Mouse (Mus musculus): ENCODE measurements at regions not wholly inside any gene's neighbourhood (a gene's known extent, or its start where the extent isn't known, plus 50 kb on each side); places are given as distances from the start of the nearest gene placed in this dataset.
A peak's percentile ranks its signal among the peaks of the same experiment; 100 is the strongest.

DNA sequence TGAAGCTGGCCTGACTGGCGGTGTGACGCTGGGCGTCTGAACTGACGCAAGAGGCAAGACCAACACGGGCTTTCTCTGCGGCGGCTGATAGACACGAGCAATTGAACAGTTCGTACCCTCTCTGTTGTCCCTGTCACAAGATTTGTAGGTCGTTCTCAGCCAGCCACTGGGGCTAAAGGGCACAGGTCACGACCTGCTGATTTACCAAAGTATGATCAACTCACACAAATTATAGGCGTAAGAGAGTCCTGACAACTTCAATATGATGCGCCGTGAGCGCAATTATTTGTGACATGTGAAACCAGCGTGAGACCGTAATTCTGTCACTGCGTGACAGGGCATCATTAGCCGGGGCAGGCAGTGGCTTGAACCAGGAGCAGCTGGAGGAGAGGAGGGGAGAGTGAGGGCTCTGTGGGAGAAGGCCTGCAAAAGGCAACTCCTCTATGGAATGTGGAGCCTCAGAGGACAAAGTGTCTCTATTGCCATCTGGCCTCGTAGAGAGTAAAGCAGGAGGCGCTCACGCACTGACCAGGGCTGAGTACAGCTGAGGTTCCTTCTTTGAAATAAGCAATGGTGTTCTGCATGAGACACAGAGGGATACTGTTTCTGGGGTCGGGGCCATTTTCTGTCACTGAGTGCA lies 181.4 kb upstream of the Habp2 start:
- Histone ChIP-seq H3K9ac (replicated peaks; ENCODE audit: low read depth, low read length) (no peak overlapping the region), H3K27me3 (ENCODE audit: control insufficient read depth, insufficient read depth, low read length) (no peaks in the 10 kb centered on the region), H3K9me3 (replicated peaks; ENCODE audit: control insufficient read depth, low read length) (no peaks in the 10 kb centered on the region), H3K4me2 (ENCODE audit: low read depth, low read length) (no peak overlapping the region), H3K4me1 (ENCODE audit: control insufficient read depth, insufficient read depth) (no peaks in the 10 kb centered on the region), H3K27ac (ENCODE audit: low read depth) (no peak overlapping the region), H3K36me3 (replicated peaks; ENCODE audit: control insufficient read depth, insufficient read depth, low read length) (no peaks in the 10 kb centered on the region), H3K4me3 (ENCODE audit: low read depth, low read length) (no peak overlapping the region)
- 81% methylated on average over 23 of the region's 23 CpGs for WGBS
- ATAC-seq (ENCODE audit: insufficient read depth, low read depth) (no peak), DNase-seq (ENCODE audit: low spot score) (no peak)
- no peak for TF ChIP-seq CTCF (IDR thresholded peaks at IDR 0.05; ENCODE audit: low read depth)
- no peak for TF ChIP-seq EP300 (IDR thresholded peaks at IDR 0.05; ENCODE audit: low read depth)

DNA sequence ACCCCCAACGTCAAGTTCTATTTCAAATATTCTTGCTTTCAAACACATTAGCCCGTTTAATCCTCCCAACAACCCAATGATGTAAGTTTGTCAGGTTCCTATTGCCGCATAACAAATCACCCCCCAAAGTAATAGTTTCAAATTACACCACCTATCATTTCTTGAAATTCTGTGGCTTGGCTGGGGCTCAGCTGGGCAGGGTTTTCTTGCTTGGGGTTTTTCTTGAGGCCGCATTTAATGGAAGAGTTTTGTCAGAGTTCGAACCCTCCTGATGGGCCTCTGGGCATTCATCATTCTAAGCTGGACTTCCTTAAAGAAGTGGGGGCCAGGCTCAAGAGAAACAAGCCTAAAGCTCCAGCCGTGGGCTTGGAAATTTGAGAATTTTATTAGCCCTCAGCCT lies 178.1 kb upstream of the Habp2 start:
- no peaks in the 10 kb centered on the region for H3K27me3 ChIP-seq (ENCODE audit: control insufficient read depth, insufficient read depth, low read length)
- ATAC-seq (ENCODE audit: insufficient read depth, low read depth), result no peak
- H3K9me3 ChIP-seq (replicated peaks; ENCODE audit: control insufficient read depth, low read length), result no peaks in the 10 kb centered on the region
- no peak overlapping the region for H3K4me2 ChIP-seq (ENCODE audit: low read depth, low read length)
- no peaks in the 10 kb centered on the region for H3K4me1 ChIP-seq (ENCODE audit: control insufficient read depth, insufficient read depth)
- H3K27ac ChIP-seq (ENCODE audit: low read depth), result no peak overlapping the region
- H3K36me3 ChIP-seq (replicated peaks; ENCODE audit: control insufficient read depth, insufficient read depth, low read length), result no peaks in the 10 kb centered on the region
- H3K4me3 ChIP-seq (ENCODE audit: low read depth, low read length), result no peak overlapping the region
- DNase-seq (ENCODE audit: low spot score), result no peak
- H3K9ac ChIP-seq (replicated peaks; ENCODE audit: low read depth, low read length), result no peak overlapping the region
- 87% methylated on average over 6 of the region's 6 CpGs for WGBS
- TF ChIP-seq CTCF (IDR thresholded peaks at IDR 0.05; ENCODE audit: low read depth), result no peak
- TF ChIP-seq EP300 (IDR thresholded peaks at IDR 0.05; ENCODE audit: low read depth), result no peak

DNA sequence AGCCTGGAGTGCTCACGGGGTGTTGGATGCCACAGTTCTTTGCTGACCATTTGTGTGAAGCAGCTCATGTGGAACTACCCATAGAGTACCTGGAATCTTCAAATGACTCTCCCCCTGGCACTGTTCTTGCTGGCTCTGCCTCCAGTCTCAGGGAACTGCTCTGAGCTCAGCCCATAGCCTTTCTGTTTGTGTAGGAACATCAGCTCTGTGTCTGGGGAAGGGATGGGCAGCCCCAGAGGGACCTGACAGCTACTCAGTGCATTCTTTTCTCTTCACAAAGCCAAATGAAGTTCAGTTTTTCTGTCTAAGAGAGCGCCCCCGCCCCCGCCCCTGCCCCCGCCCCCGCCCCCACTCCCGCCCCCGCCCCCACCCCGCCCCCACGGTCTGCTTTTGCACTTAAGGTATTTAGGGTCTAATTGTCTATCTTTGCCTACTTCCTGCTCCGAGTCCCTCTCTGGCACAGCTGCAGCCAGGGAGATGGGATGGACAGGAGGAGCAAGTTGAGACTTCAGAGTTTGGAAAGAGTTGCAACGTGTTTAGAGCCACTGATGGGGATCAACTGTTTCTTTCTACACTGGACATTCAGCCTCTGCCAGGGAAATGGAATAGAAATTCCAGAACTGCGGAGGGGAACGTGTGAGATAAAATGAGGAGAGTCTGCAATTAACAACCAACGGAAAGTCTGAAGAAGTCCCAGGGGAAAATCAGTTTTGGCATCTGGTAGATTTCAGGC lies 171.2 kb upstream of the Habp2 start:
- Histone ChIP-seq H3K4me1 (ENCODE audit: control insufficient read depth, insufficient read depth) (no peaks in the 10 kb centered on the region), H3K9me3 (replicated peaks; ENCODE audit: control insufficient read depth, low read length) (no peaks in the 10 kb centered on the region), H3K4me3 (ENCODE audit: low read depth, low read length) (no peak overlapping the region), H3K4me2 (ENCODE audit: low read depth, low read length) (no peak overlapping the region; the same call in 1 of the 2 replicates), H3K27me3 (ENCODE audit: control insufficient read depth, insufficient read depth, low read length) (no peaks in the 10 kb centered on the region; the same call in 1 of the 2 replicates), H3K9ac (replicated peaks; ENCODE audit: low read depth, low read length) (no peak overlapping the region), H3K27ac (ENCODE audit: low read depth) (no peak overlapping the region), H3K36me3 (replicated peaks; ENCODE audit: control insufficient read depth, insufficient read depth, low read length) (no peaks in the 10 kb centered on the region)
- peak; percentile 27 for DNase-seq (ENCODE audit: low spot score)
- ATAC-seq (ENCODE audit: insufficient read depth, low read depth), result no peak
- TF ChIP-seq CTCF (IDR thresholded peaks at IDR 0.05; ENCODE audit: low read depth) (no peak), EP300 (IDR thresholded peaks at IDR 0.05; ENCODE audit: low read depth) (no peak)
- WGBS, result 10% methylated on average over 15 of the region's 15 CpGs

DNA sequence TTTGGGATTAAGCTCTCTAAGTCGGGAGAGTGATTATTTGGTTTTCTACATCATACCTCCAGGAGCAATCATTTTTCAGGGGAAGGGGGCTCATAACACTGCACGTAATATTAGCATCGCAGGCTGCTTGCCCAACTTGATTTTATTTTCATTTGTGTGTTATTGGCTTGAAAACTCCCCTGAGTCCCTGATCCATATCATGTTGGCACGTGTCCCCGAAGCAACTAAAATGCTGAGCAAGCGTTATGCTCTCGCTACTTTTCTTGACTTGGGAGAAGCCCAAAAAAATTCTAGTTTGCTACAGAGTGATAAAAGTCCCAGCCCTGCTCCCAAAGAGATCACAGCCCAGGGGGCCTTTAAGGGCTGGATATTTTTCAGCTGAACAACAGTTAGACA lies 170.7 kb upstream of the Habp2 start:
- no peaks in the 10 kb centered on the region; the same call in 1 of the 2 replicates for H3K27me3 ChIP-seq (ENCODE audit: control insufficient read depth, insufficient read depth, low read length)
- no peak overlapping the region for H3K4me2 ChIP-seq (ENCODE audit: low read depth, low read length)
- H3K36me3 ChIP-seq (replicated peaks; ENCODE audit: control insufficient read depth, insufficient read depth, low read length), result no peaks in the 10 kb centered on the region
- H3K4me3 ChIP-seq (ENCODE audit: low read depth, low read length), result no peak overlapping the region
- ATAC-seq (ENCODE audit: insufficient read depth, low read depth) (no peak), DNase-seq (ENCODE audit: low spot score) (peak; percentile 14)
- H3K4me1 ChIP-seq (ENCODE audit: control insufficient read depth, insufficient read depth), result no peaks in the 10 kb centered on the region
- TF ChIP-seq CTCF (IDR thresholded peaks at IDR 0.05; ENCODE audit: low read depth) (no peak), EP300 (IDR thresholded peaks at IDR 0.05; ENCODE audit: low read depth) (no peak)
- H3K9me3 ChIP-seq (replicated peaks; ENCODE audit: control insufficient read depth, low read length), result peaks cover under 1% of the 10 kb centered on the region; the same call in 1 of the 2 replicates
- no peak overlapping the region for H3K9ac ChIP-seq (replicated peaks; ENCODE audit: low read depth, low read length)
- 47% methylated on average over 7 of the region's 7 CpGs for WGBS
- H3K27ac ChIP-seq (ENCODE audit: low read depth), result no peak overlapping the region

DNA sequence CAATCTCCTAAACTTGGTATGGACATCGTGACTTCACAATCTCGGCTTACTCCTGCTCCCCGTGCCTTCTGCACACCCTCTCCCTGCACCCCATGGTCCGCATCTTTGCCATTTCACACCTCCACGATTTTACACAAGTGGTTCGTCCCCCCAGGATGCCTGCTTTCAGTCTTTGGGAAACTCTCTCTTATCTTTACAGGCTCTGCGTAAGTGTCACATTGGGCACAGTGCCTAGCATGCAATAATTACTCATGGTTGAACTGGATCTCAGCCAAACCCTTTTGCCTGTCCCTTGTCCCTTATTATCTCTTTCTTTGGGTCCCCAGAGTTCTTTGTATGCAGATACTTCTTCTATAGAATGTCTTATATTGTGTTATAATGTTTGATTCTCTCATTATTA lies 166.2 kb upstream of the Habp2 start:
- Histone ChIP-seq H3K9me3 (replicated peaks; ENCODE audit: control insufficient read depth, low read length) (peaks cover 5% of the 10 kb centered on the region; the same call in 1 of the 2 replicates), H3K4me3 (ENCODE audit: low read depth, low read length) (no peak overlapping the region), H3K36me3 (replicated peaks; ENCODE audit: control insufficient read depth, insufficient read depth, low read length) (no peaks in the 10 kb centered on the region), H3K4me2 (ENCODE audit: low read depth, low read length) (peak overlapping the region; percentile 26; the same call in 1 of the 2 replicates), H3K27ac (ENCODE audit: low read depth) (no peak overlapping the region), H3K9ac (replicated peaks; ENCODE audit: low read depth, low read length) (no peak overlapping the region), H3K27me3 (ENCODE audit: control insufficient read depth, insufficient read depth, low read length) (no peaks in the 10 kb centered on the region; the same call in 1 of the 2 replicates), H3K4me1 (ENCODE audit: control insufficient read depth, insufficient read depth) (no peaks in the 10 kb centered on the region)
- ATAC-seq (ENCODE audit: insufficient read depth, low read depth), result peak; percentile 49; the same call in 1 of the 2 replicates
- TF ChIP-seq EP300 (IDR thresholded peaks at IDR 0.05; ENCODE audit: low read depth) (no peak), CTCF (IDR thresholded peaks at IDR 0.05; ENCODE audit: low read depth) (no peak)
- 17% methylated on average over 7 of the region's 7 CpGs for WGBS
- DNase-seq (ENCODE audit: low spot score), result peak; percentile 67

Measured in heart, postnatal 0 days (tissue).